Mouse (Mus musculus): ENCODE data around the gene Reg4. TPM values are rescaled to one million over a fixed set of nuclear protein-coding genes. Genes with fewer than 3 reads are reported as not detected.
A peak's percentile ranks its signal among the peaks of the same experiment; 100 is the strongest.

Reg4 gene
- not detected for total RNA-seq (2021)
- long read RNA-seq, experiment 1, result 0 reads
- long read RNA-seq, experiment 2, result 0 reads

DNA sequence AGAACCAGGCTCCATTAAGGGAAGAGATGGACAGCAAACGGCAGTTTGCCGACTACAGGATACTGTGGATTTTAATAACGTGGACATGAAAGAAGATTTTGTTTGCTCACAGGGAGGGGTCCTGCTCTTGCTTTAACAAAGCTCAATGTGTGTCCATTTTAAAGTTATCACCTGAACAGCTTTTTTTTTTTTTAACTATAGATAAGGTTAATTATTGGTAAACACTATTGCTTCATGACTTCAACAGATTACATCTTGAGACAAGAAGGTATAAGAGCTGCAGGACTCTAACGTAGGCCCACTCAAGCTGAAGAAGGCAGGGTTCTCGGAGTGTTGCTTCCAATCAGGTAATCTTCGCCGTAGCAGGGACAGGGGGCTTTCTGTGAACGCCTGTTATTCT, at the start of gene Reg4:
Reg4 (plus strand) TSS at position 301 of the 400 bp plus-strand sequence.
- no peak for DNase-seq

DNA sequence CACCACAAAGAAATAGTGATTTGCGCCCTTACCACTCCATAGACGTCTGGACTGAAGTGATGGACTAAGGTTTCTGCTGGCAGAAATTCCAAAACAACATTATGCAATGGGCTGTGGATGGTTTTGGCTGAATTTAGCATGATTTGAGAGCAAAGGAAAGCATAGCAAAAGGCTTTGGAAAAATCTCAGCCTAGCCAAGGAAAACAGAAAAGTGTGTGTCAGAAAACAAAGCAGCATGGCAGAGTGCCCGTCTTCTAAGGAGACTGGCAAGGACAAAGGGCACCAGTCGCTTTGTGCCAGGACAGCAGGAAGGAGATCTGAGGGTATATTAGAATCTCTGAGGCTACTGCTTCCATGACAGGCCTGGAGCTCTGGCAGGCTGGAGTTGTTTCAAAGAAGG, 43.6 kb upstream of the Reg4 start:
- DNase-seq, result no peak

DNA sequence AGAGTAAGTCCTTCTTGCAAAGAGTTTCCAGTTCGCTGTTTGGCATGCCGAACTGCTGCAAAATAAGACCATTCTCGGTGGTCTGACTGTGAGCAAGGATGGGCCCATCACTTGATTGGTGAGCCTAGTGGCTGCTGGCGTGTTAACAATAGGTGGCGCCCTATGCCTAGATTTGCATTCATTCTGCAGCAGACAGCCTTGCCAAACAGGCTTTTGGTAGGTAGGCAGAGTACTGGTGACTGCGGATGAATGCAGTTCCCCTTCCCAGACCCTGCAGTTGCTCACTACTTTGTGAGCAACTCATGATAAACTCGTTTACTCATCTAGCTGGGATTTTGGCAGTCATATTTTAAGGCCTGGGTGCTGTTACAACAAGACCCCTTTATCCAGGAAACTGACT, 41.2 kb upstream of the Reg4 start:
- DNase-seq, result no peak

DNA sequence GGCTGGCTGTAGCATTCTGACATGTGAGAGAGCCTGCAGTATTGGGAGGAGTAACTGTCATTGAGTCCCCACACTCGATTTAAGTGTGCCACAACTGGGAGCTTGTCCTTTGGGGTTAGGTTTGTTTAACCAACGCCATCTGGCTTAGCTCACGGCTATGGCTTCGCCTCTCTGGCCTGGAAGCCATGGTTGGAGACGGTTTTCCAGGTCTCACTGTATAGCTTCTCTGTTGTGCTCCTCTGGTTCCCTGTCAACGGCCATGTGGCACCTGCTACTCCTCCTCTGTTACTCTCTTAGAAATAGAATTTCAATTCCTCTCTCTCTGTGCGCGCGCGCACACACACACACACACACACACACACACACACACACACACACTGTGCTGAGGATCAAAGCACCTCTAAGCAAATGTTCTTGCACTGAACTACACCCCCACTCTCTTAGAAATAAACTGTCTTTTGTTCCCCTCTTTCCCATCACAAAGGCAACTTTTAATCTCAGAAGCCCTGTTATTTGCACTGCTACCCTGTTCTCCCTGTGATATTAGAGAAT, 36.7 kb upstream of the Reg4 start:
- no peak for DNase-seq

DNA sequence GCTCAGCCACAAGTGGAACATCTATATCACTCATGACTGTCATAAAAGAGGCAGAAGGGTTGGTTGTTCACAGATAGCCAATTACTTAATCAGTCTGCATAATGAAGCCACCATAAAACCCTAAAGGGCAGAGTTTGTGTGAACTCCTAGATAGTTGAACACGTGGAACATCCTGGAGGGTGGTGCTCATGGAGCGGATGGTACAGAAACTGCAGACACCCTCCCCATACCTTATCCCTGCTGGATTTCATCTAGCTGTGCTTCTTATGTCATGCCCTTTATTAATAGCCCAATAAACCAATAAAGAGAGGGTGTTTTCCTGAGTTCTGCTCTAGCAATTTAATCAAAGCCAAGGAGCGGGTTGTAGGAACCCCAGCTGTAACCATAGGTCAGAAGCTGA, 34.2 kb upstream of the Reg4 start:
- DNase-seq, result no peak

DNA sequence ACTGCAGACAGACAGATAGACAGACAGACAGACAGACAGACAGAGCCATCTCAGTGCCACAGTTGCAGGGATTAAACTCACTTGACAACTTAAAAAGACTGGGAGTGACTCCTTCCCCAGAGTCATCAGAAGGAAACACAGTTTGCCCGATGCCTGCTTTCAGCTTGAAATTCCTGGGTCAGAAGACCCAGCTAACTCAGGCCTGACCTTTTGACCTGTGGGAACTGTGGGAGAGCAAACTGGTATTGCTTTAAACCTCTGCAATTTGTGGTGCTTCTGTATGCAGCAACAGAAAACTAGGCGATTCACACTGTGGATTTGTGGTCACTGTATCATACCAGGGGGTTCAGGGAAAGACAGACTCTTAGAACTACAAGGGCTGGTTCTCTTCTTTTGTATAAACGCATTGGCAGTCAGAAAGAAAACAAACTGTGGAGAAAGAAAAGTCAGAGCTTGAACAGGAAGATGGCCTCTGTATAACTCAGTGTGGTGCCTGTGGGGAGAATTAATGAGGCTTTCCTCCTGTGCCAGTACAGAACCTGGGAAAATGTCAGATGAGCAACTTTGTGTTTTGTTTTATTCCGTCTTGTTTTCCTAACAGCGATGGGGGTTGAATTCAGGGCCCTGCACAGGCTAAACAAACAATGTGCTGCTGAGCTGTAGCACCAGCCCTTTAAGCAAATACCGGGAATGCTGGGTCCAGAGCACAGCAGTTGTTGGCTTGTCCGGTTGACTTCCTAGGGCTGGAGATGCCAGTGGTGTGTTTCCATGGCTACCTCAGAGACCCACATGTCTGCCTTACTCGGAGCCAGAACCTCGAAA, 24.0 kb upstream of the Reg4 start:
- no peak for DNase-seq

DNA sequence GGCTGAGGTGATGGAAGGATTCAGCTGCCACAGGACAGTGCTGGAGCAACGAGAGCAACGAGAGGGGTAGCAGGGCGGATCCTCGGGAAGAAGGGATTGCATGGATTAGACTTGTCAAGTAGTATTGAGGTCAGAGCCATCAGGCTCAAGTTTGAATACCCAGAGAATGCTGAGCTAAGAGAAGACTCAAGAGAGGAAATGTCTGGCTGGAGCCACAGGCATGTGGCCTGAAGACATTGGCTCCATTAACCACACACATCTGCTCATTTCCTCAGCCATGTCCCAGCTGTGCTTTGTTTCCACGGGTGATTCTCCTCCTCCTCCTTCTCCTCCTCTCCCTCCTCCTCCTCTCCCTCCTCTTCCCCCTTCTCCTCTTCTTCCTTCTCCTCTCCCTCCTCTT, 22.2 kb upstream of the Reg4 start:
- DNase-seq, result no peak

DNA sequence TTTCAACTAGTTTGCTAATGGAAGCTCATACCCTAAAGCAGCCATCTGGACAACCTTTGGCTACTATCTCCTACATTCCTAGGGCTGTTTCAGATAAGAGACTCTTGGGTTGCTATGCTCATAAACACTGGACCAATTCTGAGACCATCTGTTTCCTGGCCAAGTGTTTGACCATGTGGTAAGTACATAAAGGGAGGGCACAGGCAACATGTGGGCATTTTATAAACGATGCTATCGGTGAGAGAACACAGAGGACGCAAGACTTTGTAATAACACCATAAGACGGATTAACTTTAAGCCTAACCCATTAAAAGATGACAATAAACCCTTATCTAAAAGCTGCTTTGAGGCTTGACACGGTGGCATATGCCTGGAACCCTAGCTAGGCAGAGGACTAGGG, 18.7 kb upstream of the Reg4 start:
- DNase-seq, result no peak

DNA sequence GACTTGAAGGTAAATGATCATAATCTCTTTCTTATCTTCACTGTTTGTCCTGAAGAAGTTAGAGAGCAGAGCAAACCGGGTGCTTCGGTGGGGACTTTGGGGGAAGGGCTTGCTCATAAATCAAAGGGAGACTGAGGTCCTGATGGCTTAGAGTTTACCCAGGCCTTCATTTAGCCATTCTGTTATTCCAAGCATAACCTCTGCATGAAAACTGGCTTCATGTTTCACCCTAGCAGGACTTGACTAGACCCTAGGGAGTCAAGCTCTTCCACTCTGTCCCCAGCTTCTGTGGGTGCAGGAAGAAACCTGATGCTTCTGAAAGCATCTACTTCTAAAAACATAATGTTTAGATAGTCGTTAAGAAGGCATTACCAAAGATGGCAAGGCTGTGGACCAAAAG, 15.0 kb upstream of the Reg4 start:
- no peak for DNase-seq

DNA sequence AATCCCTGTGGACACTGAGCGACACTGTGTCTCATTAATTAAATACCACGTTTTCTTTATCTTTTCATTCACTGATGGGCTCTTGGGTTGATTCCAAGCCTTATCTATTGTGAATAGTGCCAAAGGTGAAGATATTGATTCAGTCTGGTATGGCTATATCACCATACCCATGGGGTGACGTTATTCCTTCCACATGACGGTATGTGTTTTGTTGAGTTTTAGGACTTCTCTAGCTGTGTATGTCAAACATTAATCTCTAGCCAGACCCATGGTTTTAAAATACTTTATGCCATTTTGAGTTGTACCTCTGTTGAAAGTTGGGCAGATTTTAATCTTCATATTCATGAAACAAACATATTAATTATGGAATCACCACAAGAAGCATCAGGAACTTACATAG, 12.8 kb upstream of the Reg4 start:
- no peak for DNase-seq

DNA sequence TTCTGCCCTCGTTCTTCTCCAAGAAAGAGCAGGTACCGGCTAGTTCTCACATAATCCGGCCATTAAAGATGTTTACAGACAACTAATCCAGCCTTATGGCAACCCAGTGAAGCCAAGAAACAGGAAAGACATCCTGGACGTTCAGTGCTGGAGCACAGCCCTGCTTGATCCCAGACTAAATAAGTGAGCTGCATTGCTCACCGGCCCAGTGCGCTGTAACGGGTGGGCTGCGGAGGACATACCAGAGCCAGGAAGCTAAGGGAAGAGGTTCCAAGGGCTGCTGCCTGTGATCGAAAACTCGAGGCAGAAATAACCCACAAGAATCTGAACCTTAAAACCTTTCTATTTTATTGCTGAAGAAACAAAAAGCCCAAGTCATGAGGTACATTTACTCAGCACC, 11.1 kb upstream of the Reg4 start:
- no peak for DNase-seq

DNA sequence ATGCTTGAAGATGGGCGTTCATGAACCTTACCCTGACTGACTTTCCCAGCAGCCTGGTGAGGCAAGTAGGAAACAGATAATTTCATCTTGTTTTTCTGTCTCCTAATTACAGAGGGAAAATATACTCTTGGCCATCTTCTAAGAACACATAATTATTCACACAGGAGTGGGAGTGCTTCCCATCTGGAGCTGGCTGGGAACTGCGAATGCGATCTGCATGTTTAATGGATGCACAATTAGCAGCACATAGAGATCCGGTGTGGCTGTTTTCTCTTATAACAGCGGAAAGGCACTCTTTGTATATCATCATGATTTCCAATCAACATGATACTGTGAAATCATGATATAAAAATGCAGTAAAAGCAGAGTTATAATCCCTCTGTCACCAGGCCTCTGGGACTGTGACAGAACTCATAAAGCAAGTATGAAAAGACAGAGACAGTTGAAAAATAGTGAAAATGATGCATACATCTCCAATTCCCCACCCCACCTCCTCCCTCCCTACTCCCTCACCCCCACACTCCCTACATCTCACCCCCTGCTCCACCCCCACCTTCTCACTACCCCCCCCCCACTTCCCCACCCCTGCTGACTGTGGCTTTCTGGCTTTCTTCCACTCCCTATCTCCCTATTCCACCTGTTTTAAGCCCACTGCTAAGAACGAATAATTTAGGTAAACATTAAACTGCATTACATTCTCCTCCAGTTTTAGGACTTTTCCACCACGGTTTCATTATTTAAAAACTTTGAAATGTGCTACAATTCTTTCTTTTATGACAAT, 10.5 kb upstream of the Reg4 start:
- no peak for DNase-seq

DNA sequence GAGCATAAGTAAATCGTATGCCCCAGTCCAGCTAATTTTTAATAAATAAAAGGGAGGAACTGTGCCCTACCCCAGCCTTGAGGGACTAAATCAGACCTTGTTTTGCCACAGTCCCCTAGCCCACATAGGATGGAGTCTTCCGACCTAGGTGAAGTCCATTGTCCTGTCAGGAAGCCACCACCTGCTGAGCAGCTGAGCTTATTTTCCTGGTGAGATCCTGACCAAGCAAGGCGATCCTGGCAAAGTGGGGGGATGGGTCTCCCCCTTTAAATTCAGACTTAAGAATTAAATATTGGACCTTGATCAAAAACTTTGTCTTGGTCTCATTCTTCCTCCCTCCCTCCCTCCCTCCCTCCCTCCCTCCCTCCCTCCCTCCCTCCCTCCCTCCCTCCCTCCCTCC, 5.7 kb upstream of the Reg4 start:
- DNase-seq, result no peak

DNA sequence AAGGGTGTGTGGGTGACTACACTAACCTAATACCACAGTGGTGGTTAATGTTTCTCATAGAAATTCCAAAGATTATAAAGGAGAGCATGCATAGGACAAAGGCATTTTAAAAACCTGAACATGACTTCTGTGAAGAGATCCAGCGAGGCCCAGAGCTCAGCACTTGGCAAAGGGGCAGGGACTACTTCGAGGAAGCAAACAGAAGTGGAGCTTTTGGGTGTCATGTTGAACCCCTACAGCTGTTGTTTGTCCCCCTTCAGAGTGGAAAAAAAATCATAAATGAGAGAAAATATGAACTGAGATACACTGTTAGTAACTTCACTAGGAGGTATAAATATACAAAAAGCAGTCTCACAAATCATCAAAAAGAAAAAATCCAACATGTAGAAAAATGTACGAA, 1.3 kb downstream of the Reg4 start:
- DNase-seq, result no peak

DNA sequence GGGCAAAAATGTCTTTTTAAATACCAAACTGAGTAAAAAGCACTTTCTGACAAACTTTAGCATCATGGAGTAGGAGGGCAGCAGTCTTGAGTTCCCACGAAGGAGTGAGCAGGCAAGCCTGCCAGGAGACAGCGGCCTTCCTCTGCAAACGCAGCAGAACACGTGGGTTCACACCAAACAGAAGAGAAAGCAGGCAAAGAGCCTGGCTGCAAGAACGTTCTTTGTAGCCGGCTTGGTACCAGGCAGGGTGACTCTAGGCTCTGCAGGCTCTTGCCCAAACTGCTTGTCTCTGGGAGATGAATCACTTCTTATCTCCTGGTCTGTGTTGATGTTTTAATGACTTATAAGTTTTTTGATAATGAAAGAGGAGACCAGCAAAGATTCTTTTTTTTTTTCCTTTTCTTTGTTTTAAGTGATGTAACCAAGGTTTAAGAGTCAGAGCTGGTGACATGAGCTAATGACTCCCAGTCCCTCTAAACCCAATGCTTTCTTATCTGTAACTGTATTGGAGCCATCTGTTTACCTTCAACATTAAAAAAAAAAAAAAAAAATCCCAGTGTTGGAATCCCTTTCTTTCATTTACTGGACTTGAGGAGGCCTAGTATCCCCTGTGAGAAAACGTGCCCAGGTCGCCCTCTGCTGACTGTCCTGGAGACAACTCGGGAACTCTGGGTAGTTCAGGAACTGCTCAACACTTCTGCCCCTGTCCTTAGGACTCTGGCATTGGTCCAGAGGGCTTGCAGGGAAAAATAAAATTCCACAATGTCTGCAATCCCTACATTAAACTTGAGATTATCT, 2.0 kb downstream of the Reg4 start:
- DNase-seq, result peak; percentile 22

DNA sequence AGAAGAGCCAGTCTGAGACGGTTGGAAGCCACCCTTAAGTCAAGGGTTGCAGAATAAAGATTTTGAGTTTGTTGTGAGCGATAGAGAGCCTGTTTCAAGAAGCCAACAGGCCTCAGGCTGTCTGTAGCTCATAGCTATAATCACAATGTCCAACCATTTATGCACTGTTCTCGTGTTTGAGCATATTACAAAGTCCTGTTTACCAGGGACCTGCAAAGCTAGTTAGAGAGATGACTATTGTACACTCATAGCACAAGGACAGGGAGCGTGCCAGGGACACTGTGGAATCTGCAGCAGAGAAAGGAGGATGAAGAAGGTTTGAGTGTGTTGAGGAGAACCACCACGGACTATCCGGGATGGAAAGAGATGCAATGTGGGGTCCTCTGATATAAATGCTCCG, 3.0 kb downstream of the Reg4 start:
- no peak for DNase-seq

DNA sequence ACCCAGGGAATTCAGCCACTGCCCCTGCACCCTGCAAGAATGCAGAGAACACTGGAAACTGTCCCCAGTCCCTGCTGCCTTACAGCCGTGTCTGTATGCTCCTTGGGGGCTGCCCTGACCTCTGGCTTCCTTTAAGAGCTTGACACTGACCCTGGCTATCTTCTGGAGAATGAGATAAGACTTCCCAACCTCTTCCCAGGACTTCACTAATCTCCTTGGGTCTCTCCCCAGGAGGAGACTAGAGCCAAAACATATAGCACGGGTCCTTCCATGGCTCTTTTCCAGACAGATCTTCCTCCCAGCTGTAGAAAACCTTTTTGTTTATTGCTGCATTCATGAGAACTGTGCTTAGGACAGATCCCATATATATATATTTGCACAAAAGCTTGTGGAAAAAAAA, 3.8 kb downstream of the Reg4 start:
- no peak for DNase-seq

DNA sequence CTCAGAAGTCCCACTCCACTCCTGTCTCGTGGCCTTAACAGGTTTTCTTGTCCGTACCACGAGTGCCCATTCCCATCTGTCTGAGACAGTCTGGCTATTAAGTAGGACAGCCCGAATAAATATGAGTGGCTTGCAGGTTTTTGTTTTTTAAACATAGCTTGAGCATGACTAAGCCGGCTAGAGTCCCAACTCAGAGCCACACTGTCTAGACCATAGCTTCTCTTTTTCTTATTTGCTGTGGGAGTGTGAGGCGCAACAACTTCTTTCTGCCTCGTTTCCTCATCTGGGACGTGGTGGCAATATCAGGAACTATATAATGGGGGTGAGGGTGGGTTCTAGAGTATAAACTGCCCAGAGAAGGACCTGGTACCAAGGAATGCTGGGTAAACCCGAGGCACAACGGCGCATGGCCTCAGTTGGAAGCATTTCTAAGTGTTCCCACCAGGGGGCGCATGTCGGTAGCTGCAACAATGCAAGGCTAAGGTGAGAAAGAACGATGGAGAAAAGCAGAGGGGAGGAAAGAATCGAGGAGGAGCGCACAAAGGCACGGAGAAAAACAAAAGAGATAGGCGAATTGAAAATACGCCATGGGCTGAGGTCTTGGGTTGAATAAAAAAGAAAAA, 5.1 kb downstream of the Reg4 start:
- peak; percentile 44 for DNase-seq

DNA sequence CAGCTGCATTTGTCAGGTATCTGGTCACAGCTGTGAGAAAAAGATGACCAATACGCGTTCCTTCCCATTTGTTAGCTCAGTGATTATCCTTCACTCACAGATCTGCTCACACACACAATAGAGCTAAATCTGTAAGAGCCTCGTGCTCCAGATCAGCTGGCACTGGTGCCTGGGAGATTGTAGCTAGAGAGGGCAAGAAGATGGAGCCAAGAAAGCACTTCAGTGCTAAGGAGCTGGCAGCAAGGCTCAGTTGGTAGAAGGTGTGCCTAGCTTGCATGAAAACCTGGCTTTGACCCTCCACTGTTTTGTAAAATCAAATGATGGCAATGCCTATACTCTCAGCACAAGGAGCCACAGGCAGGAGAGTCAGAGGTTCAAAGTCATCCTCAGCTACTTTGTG, 5.8 kb downstream of the Reg4 start:
- DNase-seq, result no peak

DNA sequence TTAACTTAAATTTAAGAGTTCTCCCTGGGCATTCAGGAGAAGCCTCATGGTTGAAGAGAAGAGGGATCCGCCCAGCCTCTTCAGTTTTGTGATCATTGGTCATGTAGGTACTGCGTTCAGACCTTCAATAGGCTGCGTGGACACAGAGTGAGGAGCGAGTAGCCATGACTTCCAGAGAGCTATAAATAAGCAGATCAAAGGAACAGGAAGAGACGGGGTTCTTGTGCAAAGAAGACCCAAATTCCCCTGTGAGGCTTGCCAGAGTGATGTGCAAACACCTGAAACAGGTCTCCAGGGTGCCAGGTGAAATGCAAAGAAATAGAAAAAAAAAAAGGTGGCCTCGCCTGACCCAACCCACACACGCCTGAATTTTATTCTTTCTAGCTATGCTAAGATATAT, 8.0 kb downstream of the Reg4 start:
- no peak for DNase-seq

DNA sequence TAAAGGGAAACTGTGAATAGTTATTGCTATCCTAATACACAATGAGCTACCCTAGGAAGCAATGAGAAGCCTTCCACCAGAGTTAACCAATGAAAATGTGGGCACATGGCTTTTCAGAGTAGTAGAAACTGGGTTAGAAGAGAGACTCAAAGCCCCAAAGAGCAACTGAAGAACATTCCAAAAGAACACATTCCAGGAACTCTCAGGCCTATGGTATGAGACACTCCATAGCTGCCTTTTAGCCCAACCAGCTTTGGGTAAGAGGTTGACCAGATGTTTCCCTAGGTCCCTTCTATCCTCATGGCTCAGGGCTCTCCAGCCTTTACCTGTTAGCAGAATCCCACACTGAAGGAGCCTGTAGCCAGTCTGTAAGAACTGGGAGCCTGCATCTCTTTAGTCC, 11.5 kb downstream of the Reg4 start:
- DNase-seq, result no peak

DNA sequence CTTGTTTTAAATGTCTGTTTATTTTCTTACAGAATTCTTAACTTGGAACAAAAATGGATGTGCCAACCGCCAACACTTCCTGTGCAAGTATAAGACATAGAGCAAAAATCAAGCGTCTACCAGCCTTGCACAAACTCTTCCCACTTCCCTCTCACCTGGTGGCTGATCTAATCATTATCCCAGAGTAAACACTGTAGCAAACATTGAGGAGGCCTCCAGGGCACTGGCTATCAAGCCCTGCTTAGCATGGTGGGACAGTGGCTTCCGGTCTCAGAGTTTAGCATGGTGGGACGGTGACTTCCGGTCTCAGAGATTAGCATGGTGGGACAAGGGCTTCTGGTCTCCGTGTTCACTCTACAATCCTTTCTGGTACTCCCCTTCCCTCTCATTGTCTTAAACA, 14.3 kb downstream of the Reg4 start:
- no peak for DNase-seq

Measured in gastrocnemius, postnatal 25 days (tissue).